Mouse (Mus musculus) G1E (cell line): ENCODE results near the gene Glt8d1. TPM values are rescaled to one million over a fixed set of nuclear protein-coding genes. Genes with fewer than 3 reads are reported as not detected.

ENCODE experiments used
- ATAC-seq: 2 replicates; pipeline ENCODE4 v1.8.0; 2016; ENCODE audit warnings: mild to moderate bottlenecking; ENCODE audit not compliant: insufficient number of reproducible peaks, poor library complexity, low FRiP score, severe bottlenecking; ENCODE audit errors: extremely low read depth
- DNase-seq: peaks from one replicate; pipeline ENCODE4 v3.0.0; 2012; ENCODE audit warnings: low spot score
- H3K27me3 ChIP-seq: 2 replicates; pipeline ENCODE4 v1.6.1; 2012; ENCODE audit warnings: mild to moderate bottlenecking, low read length, inconsistent platforms; ENCODE audit not compliant: insufficient read depth
- H3K36me3 ChIP-seq: replicated peaks from 2 replicates; pipeline ENCODE3; 2012; ENCODE audit warnings: mild to moderate bottlenecking, inconsistent platforms
- H3K4me1 ChIP-seq: 2 replicates; pipeline ENCODE4 v1.6.1; 2012; ENCODE audit warnings: low read depth, low read length, inconsistent platforms, mixed read lengths; ENCODE audit not compliant: insufficient read depth
- H3K4me3 ChIP-seq: 2 replicates; pipeline ENCODE4 v1.5.1; 2012; ENCODE audit warnings: low read depth, mild to moderate bottlenecking, inconsistent platforms, low read length, moderate library complexity, mixed read lengths
- H3K9me3 ChIP-seq: replicated peaks from 2 replicates; pipeline ENCODE4 v1.6.1; 2012; ENCODE audit warnings: inconsistent platforms
- CTCF ChIP-seq: IDR thresholded peaks from 2 replicates; pipeline ENCODE4 v1.5.1; 2012; ENCODE audit warnings: low read depth, low read length, inconsistent platforms, mixed read lengths
- GATA1 ChIP-seq: IDR thresholded peaks from 2 replicates; pipeline ENCODE4 v1.6.1; 2012; ENCODE audit warnings: borderline replicate concordance, low read length, inconsistent platforms, mixed read lengths
- GATA2 ChIP-seq: IDR thresholded peaks from 2 replicates; pipeline ENCODE4 v1.6.1; 2012; ENCODE audit warnings: low read depth, low read length, inconsistent platforms, borderline replicate concordance
- POLR2AphosphoS5 ChIP-seq: IDR thresholded peaks from 2 replicates; pipeline ENCODE4 v1.6.1; 2012; ENCODE audit warnings: low read depth, low read length, inconsistent platforms; ENCODE audit not compliant: insufficient replicate concordance
- TAL1 ChIP-seq: conservative IDR thresholded peaks from 2 replicates; pipeline ENCODE4 v1.6.1; 2012; ENCODE audit warnings: low read depth, low read length, inconsistent platforms, mixed read lengths
- polyA plus RNA-seq: library from polyadenylated mRNA; stranded (reverse); fragments of >175 nt; gene quantifications from 2 replicates; pipeline ENCODE4 v1.2.3, GENCODE M21; 2012
- total RNA-seq, 2 experiments: library from RNA; stranded (forward) in 1 of 2; stranded (reverse) in 1 of 2; fragments of 200-1000 nt in 1 of 2; fragments of >200 nt in 1 of 2; fragmentation: Nextera tagmentation in 1 of 2; gene quantifications; 2 replicates each; pipeline ENCODE4 v1.2.3; 2014 to 2017

The Glt8d1 gene
- total and polyA plus RNA-seq, 3 experiments = 4.5 to 53.6 (median 23.7) TPM

DNA sequence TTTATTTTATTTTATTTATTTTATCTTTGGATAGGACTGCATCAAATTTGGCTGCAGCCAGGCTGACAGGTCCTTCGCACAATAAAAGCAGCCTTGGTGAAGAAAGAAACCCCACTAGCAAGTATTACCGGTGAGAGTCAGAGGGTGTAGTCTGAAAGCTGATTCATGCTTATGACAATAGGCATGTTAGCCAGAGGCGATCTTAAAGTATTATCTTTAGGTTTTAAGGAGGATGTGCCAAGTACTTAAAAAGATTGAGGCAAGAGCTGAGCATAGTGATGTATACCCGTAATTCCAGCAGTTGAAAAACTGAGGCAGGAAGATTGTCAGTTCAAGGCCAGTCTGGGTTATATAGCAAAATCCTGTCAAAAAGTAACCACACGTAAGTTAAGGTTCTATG, 44.1 kb downstream of the Glt8d1 start:
- Histone ChIP-seq H3K27me3 (no peaks in the 10 kb centered on the region), H3K36me3 (peaks cover 80% of the 10 kb centered on the region), H3K9me3 (no peaks in the 10 kb centered on the region), H3K4me3 (no peak overlapping the region), H3K4me1 (no peaks in the 10 kb centered on the region)
- ATAC-seq (no peak), DNase-seq (no peak)
- TF ChIP-seq POLR2AphosphoS5 (no peak), GATA1 (no peak), TAL1 (no peak), GATA2 (no peak), CTCF (no peak)

DNA sequence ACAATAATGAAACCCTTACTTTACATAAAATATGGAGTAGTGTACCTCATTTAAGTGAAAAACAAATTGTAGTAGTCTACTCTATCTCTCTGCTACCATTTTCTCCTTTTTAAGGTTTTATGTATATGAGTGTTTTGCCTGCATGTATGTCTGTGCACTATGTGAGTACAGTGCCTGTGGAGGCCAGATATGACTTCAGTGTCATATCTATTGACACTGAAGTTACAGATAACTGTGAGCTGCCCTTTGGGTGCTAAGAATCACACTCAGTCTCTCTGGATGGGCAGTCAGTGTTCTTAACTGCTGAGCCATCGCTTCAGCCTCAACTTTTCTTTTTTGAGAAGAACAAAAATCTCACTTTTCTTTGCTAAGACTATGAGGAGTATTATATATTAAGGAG, 44.6 kb downstream of the Glt8d1 start:
- DNase-seq (no peak), ATAC-seq (no peak)
- Histone ChIP-seq H3K4me1 (no peaks in the 10 kb centered on the region), H3K27me3 (no peaks in the 10 kb centered on the region), H3K9me3 (no peaks in the 10 kb centered on the region), H3K36me3 (peaks cover 81% of the 10 kb centered on the region), H3K4me3 (no peak overlapping the region)
- TF ChIP-seq GATA1 = no peak
- TF ChIP-seq CTCF = no peak
- TF ChIP-seq POLR2AphosphoS5 = no peak
- TF ChIP-seq TAL1 = no peak

Other genes starting within 250 kb of the Glt8d1 start
- gene Tmem110, start 175.8 kb upstream of the Glt8d1 start, total RNA-seq (2014; fragmentation: Nextera tagmentation) = 12.2 and 12.5 TPM in 2 replicates
- 5.8 and 6.0 TPM in 2 replicates for gene Tmem110, start 175.8 kb upstream of the Glt8d1 start, total RNA-seq (2017)
- 14.5 and 14.6 TPM in 2 replicates for gene Tmem110, start 175.8 kb upstream of the Glt8d1 start, polyA plus RNA-seq
- gene Mustn1, start 122.2 kb upstream of the Glt8d1 start, total RNA-seq (2014; fragmentation: Nextera tagmentation) = 1.2 TPM in 1 of 2 replicates, not detected in the other
- gene Mustn1, start 122.2 kb upstream of the Glt8d1 start, total RNA-seq (2017) = 0.38 and 0.64 TPM in 2 replicates
- gene Mustn1, start 122.2 kb upstream of the Glt8d1 start, polyA plus RNA-seq = 0.06 and 0.20 TPM in 2 replicates
- gene Itih4, start 114.9 kb upstream of the Glt8d1 start, total RNA-seq (2014; fragmentation: Nextera tagmentation) = not detected in 2 replicates
- gene Itih4, start 114.9 kb upstream of the Glt8d1 start, total RNA-seq (2017) = 0.11 TPM in 1 of 2 replicates, not detected in the other
- not detected in 2 replicates for gene Itih4, start 114.9 kb upstream of the Glt8d1 start, polyA plus RNA-seq
- gene Itih3, start 77.6 kb upstream of the Glt8d1 start, total RNA-seq (2014; fragmentation: Nextera tagmentation) = not detected in 2 replicates
- not detected in 2 replicates for gene Itih3, start 77.6 kb upstream of the Glt8d1 start, total RNA-seq (2017)
- gene Itih3, start 77.6 kb upstream of the Glt8d1 start, polyA plus RNA-seq = not detected in 2 replicates
- gene Itih1, start 58.1 kb upstream of the Glt8d1 start, total RNA-seq (2014; fragmentation: Nextera tagmentation) = not detected in 2 replicates
- not detected in 2 replicates for gene Itih1, start 58.1 kb upstream of the Glt8d1 start, total RNA-seq (2017)
- gene Itih1, start 58.1 kb upstream of the Glt8d1 start, polyA plus RNA-seq = not detected in 2 replicates
- 21.9 and 23.0 TPM in 2 replicates for gene Nek4, start 50.0 kb upstream of the Glt8d1 start, total RNA-seq (2014; fragmentation: Nextera tagmentation)
- 13.6 and 14.6 TPM in 2 replicates for gene Nek4, start 50.0 kb upstream of the Glt8d1 start, total RNA-seq (2017)
- gene Nek4, start 50.0 kb upstream of the Glt8d1 start, polyA plus RNA-seq = 6.3 and 7.3 TPM in 2 replicates
- gene Spcs1, start 272 bp downstream of the Glt8d1 start, total RNA-seq (2014; fragmentation: Nextera tagmentation) = 124 and 129 TPM in 2 replicates
- 169 and 173 TPM in 2 replicates for gene Spcs1, start 272 bp downstream of the Glt8d1 start, total RNA-seq (2017)
- gene Spcs1, start 272 bp downstream of the Glt8d1 start, polyA plus RNA-seq = 17.7 TPM in 2 replicates
- gene Pbrm1, start 17.7 kb downstream of the Glt8d1 start, total RNA-seq (2014; fragmentation: Nextera tagmentation) = 144 and 168 TPM in 2 replicates
- 51.4 and 61.2 TPM in 2 replicates for gene Pbrm1, start 17.7 kb downstream of the Glt8d1 start, total RNA-seq (2017)
- gene Pbrm1, start 17.7 kb downstream of the Glt8d1 start, polyA plus RNA-seq = 11.9 and 15.3 TPM in 2 replicates
- gene Gnl3, start 17.8 kb downstream of the Glt8d1 start, total RNA-seq (2014; fragmentation: Nextera tagmentation) = 376 and 398 TPM in 2 replicates
- 271 and 308 TPM in 2 replicates for gene Gnl3, start 17.8 kb downstream of the Glt8d1 start, total RNA-seq (2017)
- gene Gnl3, start 17.8 kb downstream of the Glt8d1 start, polyA plus RNA-seq = 21.8 and 37.9 TPM in 2 replicates
- gene Smim4, start 127.6 kb downstream of the Glt8d1 start, total RNA-seq (2014; fragmentation: Nextera tagmentation) = 32.1 and 36.7 TPM in 2 replicates
- 167 and 173 TPM in 2 replicates for gene Smim4, start 127.6 kb downstream of the Glt8d1 start, total RNA-seq (2017)
- gene Smim4, start 127.6 kb downstream of the Glt8d1 start, polyA plus RNA-seq = 71.4 and 93.4 TPM in 2 replicates
- gene Nt5dc2, start 129.7 kb downstream of the Glt8d1 start, total RNA-seq (2014; fragmentation: Nextera tagmentation) = 213 and 233 TPM in 2 replicates
- gene Nt5dc2, start 129.7 kb downstream of the Glt8d1 start, total RNA-seq (2017) = 136 and 175 TPM in 2 replicates
- gene Nt5dc2, start 129.7 kb downstream of the Glt8d1 start, polyA plus RNA-seq = 381 and 572 TPM in 2 replicates
- not detected in 2 replicates for gene Stab1, start 167.2 kb downstream of the Glt8d1 start, total RNA-seq (2014; fragmentation: Nextera tagmentation)
- gene Stab1, start 167.2 kb downstream of the Glt8d1 start, total RNA-seq (2017) = 0.44 and 0.52 TPM in 2 replicates
- not detected in 2 replicates for gene Stab1, start 167.2 kb downstream of the Glt8d1 start, polyA plus RNA-seq
- gene Tnnc1, start 206.9 kb downstream of the Glt8d1 start, total RNA-seq (2014; fragmentation: Nextera tagmentation) = 3.3 TPM in 1 of 2 replicates, not detected in the other
- gene Tnnc1, start 206.9 kb downstream of the Glt8d1 start, total RNA-seq (2017) = 1.1 TPM in 1 of 2 replicates, not detected in the other
- gene Tnnc1, start 206.9 kb downstream of the Glt8d1 start, polyA plus RNA-seq = 0.08 TPM in 1 of 2 replicates, not detected in the other
- 287 and 312 TPM in 2 replicates for gene Nisch, start 215.5 kb downstream of the Glt8d1 start, total RNA-seq (2014; fragmentation: Nextera tagmentation)
- gene Nisch, start 215.5 kb downstream of the Glt8d1 start, total RNA-seq (2017) = 83.8 and 87.1 TPM in 2 replicates
- gene Nisch, start 215.5 kb downstream of the Glt8d1 start, polyA plus RNA-seq = 173 and 201 TPM in 2 replicates
- not detected in 2 replicates for gene Sema3g, start 216.5 kb downstream of the Glt8d1 start, total RNA-seq (2014; fragmentation: Nextera tagmentation)
- 0.11 TPM in 1 of 2 replicates, not detected in the other for gene Sema3g, start 216.5 kb downstream of the Glt8d1 start, total RNA-seq (2017)
- gene Sema3g, start 216.5 kb downstream of the Glt8d1 start, polyA plus RNA-seq = not detected in 2 replicates
- 11.7 and 13.2 TPM in 2 replicates for gene Phf7, start 249.9 kb downstream of the Glt8d1 start, total RNA-seq (2014; fragmentation: Nextera tagmentation)
- gene Phf7, start 249.9 kb downstream of the Glt8d1 start, total RNA-seq (2017) = 5.8 and 6.5 TPM in 2 replicates
- 1.7 and 1.9 TPM in 2 replicates for gene Phf7, start 249.9 kb downstream of the Glt8d1 start, polyA plus RNA-seq